Mouse (Mus musculus): ENCODE data around the gene Synj1. TPM values are rescaled to one million over a fixed set of nuclear protein-coding genes. Genes with fewer than 3 reads are reported as not detected.

Gene Synj1
- total and polyA plus RNA-seq, 3 experiments: 4.6 to 20.7 (median 8.1) TPM

- TF ChIP-seq USF2 (conservative IDR thresholded peaks at IDR 0.05; ENCODE audit: low read depth, low read length): no peak
- TF ChIP-seq PAX5 (IDR thresholded peaks at IDR 0.05; ENCODE audit: low read length): no peak
- TF ChIP-seq MEF2A (IDR thresholded peaks at IDR 0.05; ENCODE audit: borderline replicate concordance, low read depth, low read length): peak; percentile 86
- TF ChIP-seq ZMIZ1 (IDR thresholded peaks at IDR 0.05; ENCODE audit: low read depth, low read length): peak; percentile 90
- TF ChIP-seq CTCF (conservative IDR thresholded peaks at IDR 0.05 in 1 of 2, IDR thresholded peaks at IDR 0.05 in 1 of 2; ENCODE audit: low read depth in 2 of 2, low read length in 2 of 2): peak; percentile 77 to 96
- peak; percentile 94 for TF ChIP-seq NELFE (IDR thresholded peaks at IDR 0.05; ENCODE audit: low read depth, low read length)
- TF ChIP-seq MAX (IDR thresholded peaks at IDR 0.05; ENCODE audit: low read length): peak; percentile 87
- peak; percentile 84; the same call in 1 of the 2 replicates for TF ChIP-seq KAT2A (IDR thresholded peaks at IDR 0.05; ENCODE audit: insufficient replicate concordance, low read length)
- no peak for TF ChIP-seq EP300 (IDR thresholded peaks at IDR 0.05; ENCODE audit: low read length)
- TF ChIP-seq CHD2 (IDR thresholded peaks at IDR 0.05; ENCODE audit: low read length): peak; percentile 40; the same call in 1 of the 2 replicates
- no peak for TF ChIP-seq USF1 (IDR thresholded peaks at IDR 0.05; ENCODE audit: low read depth, low read length)
- TF ChIP-seq MAFK (IDR thresholded peaks at IDR 0.05; ENCODE audit: insufficient replicate concordance, low read length): no peak
- TF ChIP-seq POLR2A (IDR thresholded peaks at IDR 0.05; ENCODE audit: low read depth, low read length): peak; percentile 98
- TF ChIP-seq TCF12 (IDR thresholded peaks at IDR 0.05; ENCODE audit: low read depth, low read length): peak; percentile 96
These were observed 33.4 kb upstream of the Synj1 start, which contains the start of gene Paxbp1 (continued) for GRCm38 (mm10) chr16:91044270-91045182.

- peaks cover 22% of the 10 kb centered on the region for H3K27me3 ChIP-seq (replicated peaks)
- peaks cover 43% of the 10 kb centered on the region for H3K79me2 ChIP-seq (replicated peaks; ENCODE audit: control insufficient read depth, extremely low read depth, insufficient read depth, poor library complexity, severe bottlenecking)
- dilution Hi-C loops (cut with MboI; ENCODE audit: extremely low pct_ligation_motif_present, extremely low pct_unique_long_range_greater_than_20kb, low sequenced_read_pairs) (no loop called here), in situ Hi-C loops (cut with MboI; ENCODE audit: low pct_ligation_motif_present, low pct_unique_long_range_greater_than_20kb, low sequenced_read_pairs) (loop anchor here (10.0 kb wide), 1 partner anchor 109 kb away; the partner anchor contains the start of gene Cfap298)
- H3K4me1 ChIP-seq (ENCODE audit: control insufficient read depth in 1 of 2, insufficient read depth in 2 of 2): peaks cover 10 to 24% of the 10 kb centered on the region in 2 experiments; a peak in 3 of 4 replicates
- peak; percentile 62 for DNase-seq (ENCODE audit: extremely low read depth)
- TF ChIP-seq CHD2 (IDR thresholded peaks at IDR 0.05; ENCODE audit: low read length) (peak; percentile 73; the same call in 1 of the 2 replicates), MXI1 (IDR thresholded peaks at IDR 0.05; ENCODE audit: low read depth, low read length) (peak; percentile 8; the same call in 1 of the 2 replicates), UBTF (IDR thresholded peaks at IDR 0.05; ENCODE audit: low read depth, low read length) (peak; percentile 92; the same call in 1 of the 2 replicates), TBP (conservative IDR thresholded peaks at IDR 0.05; ENCODE audit: low read depth, low read length) (no peak), SIN3A (IDR thresholded peaks at IDR 0.05; ENCODE audit: low read length) (peak; percentile 50; the same call in 1 of the 2 replicates)
- peak overlapping the region; percentile 68 for H3K4me2 ChIP-seq (ENCODE audit: insufficient read depth, low read depth, poor library complexity, severe bottlenecking)
- peak overlapping the region; percentile 76 to 98 (median 89) for H3K4me3 ChIP-seq (replicated peaks in 1 of 3; ENCODE audit: low read depth in 2 of 3, low read length in 2 of 3, poor library complexity in 1 of 3)
- peak overlapping the region; percentile 74 for H3K27ac ChIP-seq (ENCODE audit: insufficient read depth, low read depth)
- peak overlapping the region; percentile 88 for H3K9ac ChIP-seq (ENCODE audit: insufficient read depth, low read depth)
- H3K9me3 ChIP-seq (replicated peaks; ENCODE audit: low read length): no peaks in the 10 kb centered on the region
- peaks cover 18 to 27% of the 10 kb centered on the region in 2 experiments for H3K36me3 ChIP-seq (replicated peaks in 1 of 2; ENCODE audit: control insufficient read depth in 1 of 2, insufficient read depth in 1 of 2, low read length in 1 of 2)
These were observed 32.5 kb upstream of the Synj1 start for GRCm38 (mm10) chr16:91043461-91044248.
